20 mouse cellular contexts compared by ENCODE assay signal in the genomic region with DNA sequence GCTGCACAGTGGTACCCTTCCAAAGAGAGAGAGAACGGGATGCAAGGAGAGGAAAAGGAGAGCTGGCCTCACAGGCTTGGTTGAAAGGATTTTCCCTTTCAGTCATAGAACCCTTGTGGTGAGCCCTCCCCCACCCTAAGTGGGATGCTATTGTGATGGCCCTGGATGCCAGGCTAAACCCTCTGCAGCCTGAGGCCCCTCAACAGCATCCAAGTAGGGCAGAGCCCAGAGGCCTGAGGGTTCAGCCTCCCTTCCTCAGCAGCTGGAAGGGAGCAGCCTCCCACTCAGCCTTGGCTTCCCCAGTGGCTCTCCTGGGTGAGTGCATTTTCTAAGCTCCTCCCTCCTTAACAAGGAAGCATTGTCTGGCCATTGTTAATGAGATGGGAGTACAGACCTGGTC.
DNase-seq lines count a peak whose midpoint lies in the region; ATAC-seq and TF ChIP-seq lines count a peak whose summit lies in the region.
"Had no signal": no experiment of that assay in that cellular context is flagged by ENCODE, and none has a peak within 500 bp of the region (broad histone marks: within the 10 kb centered on the region; RNA-seq: fewer than 3 reads in every experiment).

No protein-coding gene starts in this region.

- no peak overlapping the region for H3K4me2 ChIP-seq in midbrain, embryonic 12.5 days (replicated peaks)
- H3K4me2 ChIP-seq in midbrain, postnatal 0 days (ENCODE audit: low read depth, low read length, poor library complexity, severe bottlenecking), result no peak overlapping the region
- H3K4me2 ChIP-seq in hindbrain, embryonic 11.5 days (replicated peaks; ENCODE audit: low read depth, low read length), result no peak overlapping the region
- no peak overlapping the region for H3K4me2 ChIP-seq in midbrain, embryonic 16.5 days (ENCODE audit: low read length)
- H3K4me2 ChIP-seq: embryonic facial prominence, embryonic 12.5 days; neural tube, embryonic 12.5 days had no signal

- H3K4me1 ChIP-seq in midbrain, embryonic 12.5 days, result peaks cover 61% of the 10 kb centered on the region
- 0 out of 2 replicates have a peak, but pooled peaks cover 2% of the 10 kb centered on the region for H3K4me1 ChIP-seq in midbrain, postnatal 0 days (ENCODE audit: insufficient read depth, low read length)
- H3K4me1 ChIP-seq in hindbrain, embryonic 11.5 days (replicated peaks; ENCODE audit: control insufficient read depth, insufficient read depth, low read length), result peaks cover 16% of the 10 kb centered on the region
- peaks cover 29% of the 10 kb centered on the region for H3K4me1 ChIP-seq in midbrain, embryonic 16.5 days (ENCODE audit: control insufficient read depth, insufficient read depth, low read length)

- no peaks in the 10 kb centered on the region for H3K27me3 ChIP-seq in midbrain, embryonic 12.5 days
- H3K27me3 ChIP-seq in midbrain, postnatal 0 days (ENCODE audit: insufficient read depth, low read length), result no peaks in the 10 kb centered on the region
- H3K27me3 ChIP-seq in hindbrain, embryonic 11.5 days (ENCODE audit: control insufficient read depth, insufficient read depth, low read length), result no peaks in the 10 kb centered on the region
- H3K27me3 ChIP-seq in midbrain, embryonic 16.5 days (ENCODE audit: control insufficient read depth, insufficient read depth, low read depth, low read length), result no peaks in the 10 kb centered on the region
- H3K27me3 ChIP-seq: CH12.LX; embryonic facial prominence, embryonic 12.5 days; neural tube, embryonic 12.5 days had no signal

- no peak for DNase-seq in frontal cortex, adult 2 months (ENCODE audit: extremely low spot score in 1 of 2, low spot score in 1 of 2)
- no peak for DNase-seq in midbrain, postnatal 0 days (ENCODE audit: low spot score)
- DNase-seq in hindbrain, embryonic 11.5 days (ENCODE audit: low spot score), result no peak
- no peak for DNase-seq in spleen, postnatal 4 days (ENCODE audit: low spot score in 2 of 2)
- DNase-seq: adrenal gland, adult 8-10 months; cerebellum, adult 2 months; heart, postnatal 14 days; kidney, adult 9 months; layer of hippocampus, postnatal 36 days; liver; liver, postnatal 0 days; lung, postnatal 14 days had no signal

- H3K36me3 ChIP-seq in midbrain, embryonic 12.5 days, result peaks cover 84% of the 10 kb centered on the region
- H3K36me3 ChIP-seq in midbrain, postnatal 0 days (ENCODE audit: insufficient read depth, low read length), result peaks cover 18% of the 10 kb centered on the region
- H3K36me3 ChIP-seq in hindbrain, embryonic 11.5 days (ENCODE audit: control insufficient read depth, insufficient read depth, low read length), result peaks cover 8% of the 10 kb centered on the region; the same call in 1 of the 2 replicates
- H3K36me3 ChIP-seq in midbrain, embryonic 16.5 days (ENCODE audit: control insufficient read depth, insufficient read depth, low read length), result peaks cover 10% of the 10 kb centered on the region; the same call in 1 of the 2 replicates

- WGBS in midbrain, embryonic 12.5 days, result 27% methylated on average over 1 of the region's 1 CpGs
- 36% methylated on average over 1 of the region's 1 CpGs for WGBS in midbrain, postnatal 0 days
- WGBS in hindbrain, embryonic 11.5 days, result 57% methylated on average over 1 of the region's 1 CpGs
- 14% methylated on average over 1 of the region's 1 CpGs for WGBS in midbrain, embryonic 16.5 days

- TF ChIP-seq CTCF in midbrain, postnatal 0 days (IDR thresholded peaks at IDR 0.05), result no peak

- no peaks in the 10 kb centered on the region for H3K9me3 ChIP-seq in midbrain, embryonic 12.5 days
- no peaks in the 10 kb centered on the region for H3K9me3 ChIP-seq in midbrain, postnatal 0 days (ENCODE audit: low read length)
- no peaks in the 10 kb centered on the region for H3K9me3 ChIP-seq in hindbrain, embryonic 11.5 days (ENCODE audit: control insufficient read depth, low read length)
- H3K9me3 ChIP-seq in midbrain, embryonic 16.5 days (replicated peaks; ENCODE audit: control insufficient read depth, low read length, poor library complexity, severe bottlenecking), result no peaks in the 10 kb centered on the region
- H3K9me3 ChIP-seq: embryonic facial prominence, embryonic 12.5 days; neural tube, embryonic 12.5 days had no signal

- no peak overlapping the region for H3K4me3 ChIP-seq in midbrain, embryonic 12.5 days
- H3K4me3 ChIP-seq in midbrain, postnatal 0 days (ENCODE audit: low read depth, low read length), result no peak overlapping the region
- no peak overlapping the region for H3K4me3 ChIP-seq in hindbrain, embryonic 11.5 days (ENCODE audit: low read depth, low read length)
- no peak overlapping the region for H3K4me3 ChIP-seq in midbrain, embryonic 16.5 days (ENCODE audit: low read depth, low read length)
- H3K4me3 ChIP-seq: embryonic facial prominence, embryonic 12.5 days; neural tube, embryonic 12.5 days had no signal

- ATAC-seq in frontal cortex, adult (ENCODE audit: low TSS enrichment), result 0 out of 2 replicates have a peak, but pooled peaks have one; percentile 9
- ATAC-seq in midbrain, embryonic 12.5 days (ENCODE audit: low FRiP score, low read depth), result no peak
- no peak for ATAC-seq in midbrain, postnatal 0 days (ENCODE audit: low FRiP score)
- ATAC-seq in hindbrain, embryonic 11.5 days (ENCODE audit: low FRiP score), result no peak
- no peak for ATAC-seq in midbrain, embryonic 16.5 days
- ATAC-seq in megakaryocyte, adult 5-6 weeks (ENCODE audit: poor library complexity, severe bottlenecking), result no peak
- ATAC-seq: inflammation-experienced regulatory T-cells, adult 6 months; liver, postnatal 0 days had no signal

- H3K27ac ChIP-seq in midbrain, embryonic 12.5 days (replicated peaks), result peak overlapping the region; percentile 60
- H3K27ac ChIP-seq in midbrain, postnatal 0 days (ENCODE audit: low read depth, low read length), result no peak overlapping the region
- 0 out of 2 replicates have a peak overlapping the region, but pooled peaks have one; percentile 34 for H3K27ac ChIP-seq in hindbrain, embryonic 11.5 days (ENCODE audit: low read depth, low read length)
- H3K27ac ChIP-seq in midbrain, embryonic 16.5 days (ENCODE audit: low read length), result peak overlapping the region; percentile 55
- H3K27ac ChIP-seq: embryonic facial prominence, embryonic 12.5 days; neural tube, embryonic 12.5 days had no signal

- no peak overlapping the region for H3K9ac ChIP-seq in midbrain, embryonic 12.5 days (replicated peaks)
- no peak overlapping the region for H3K9ac ChIP-seq in midbrain, postnatal 0 days (replicated peaks; ENCODE audit: low read length, poor library complexity, severe bottlenecking)
- H3K9ac ChIP-seq in hindbrain, embryonic 11.5 days (ENCODE audit: low read depth, low read length), result no peak overlapping the region
- 0 out of 2 replicates have a peak overlapping the region, but pooled peaks have one; percentile 26 for H3K9ac ChIP-seq in midbrain, embryonic 16.5 days (ENCODE audit: low read depth, low read length)
- H3K9ac ChIP-seq: embryonic facial prominence, embryonic 12.5 days; liver, postnatal 0 days; neural tube, embryonic 12.5 days had no signal
